In the genomic region with DNA sequence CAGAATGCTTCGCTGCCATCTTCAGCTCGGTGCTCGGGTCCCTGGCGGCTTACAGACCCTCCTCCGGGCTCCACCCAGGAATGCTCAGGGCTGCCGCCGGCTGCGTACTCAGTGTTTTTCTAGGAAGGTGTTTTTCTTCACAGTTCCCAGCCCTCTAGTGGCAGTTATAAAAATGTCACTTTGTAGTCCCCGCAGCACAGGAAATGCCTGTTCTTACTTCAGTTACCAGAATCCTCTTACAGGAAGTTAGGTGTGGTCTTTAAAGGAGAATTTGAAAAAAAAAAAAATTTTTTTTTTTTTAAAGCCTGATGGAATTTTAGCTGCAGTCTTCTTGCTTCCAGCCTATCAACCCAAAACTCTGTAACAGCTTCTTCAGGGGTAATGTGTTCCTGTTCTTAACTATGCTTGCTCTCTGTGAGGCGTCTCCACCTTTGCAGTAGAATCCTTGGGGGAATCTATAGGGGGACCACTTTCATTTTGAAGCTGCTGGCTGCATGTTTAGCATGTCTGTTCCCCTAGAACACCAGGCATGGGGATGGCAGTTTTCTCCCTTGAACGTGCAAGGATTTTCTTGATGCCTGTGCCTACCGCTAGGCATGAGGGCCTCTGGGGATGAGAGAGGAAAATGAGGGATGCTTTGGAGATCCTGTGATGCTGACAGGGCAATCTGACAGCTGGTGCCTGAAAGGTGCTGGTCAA, we compare ENCODE assay signal across 7 mouse cellular contexts. TPM values are rescaled to one million over a fixed set of nuclear protein-coding genes. Genes with fewer than 3 reads are reported as not detected.
DNase-seq lines count a peak whose midpoint lies in the region; ATAC-seq lines count a peak whose summit lies in the region.

No protein-coding gene starts in this region.

- H3K27me3 ChIP-seq in megakaryocyte, embryonic 14.5 days (replicated peaks) = no peaks in the 10 kb centered on the region

- H3K4me1 ChIP-seq in megakaryocyte, embryonic 14.5 days = no peaks in the 10 kb centered on the region

- H3K4me3 ChIP-seq in megakaryocyte, embryonic 14.5 days (replicated peaks) = peak overlapping the region; percentile 83

- no peaks in the 10 kb centered on the region for H3K9me3 ChIP-seq in megakaryocyte, embryonic 14.5 days

- ATAC-seq in common myeloid progenitor, adult 5-6 weeks (replicated peaks; ENCODE audit: low read depth, poor library complexity, severe bottlenecking) = peak; percentile 99
- peak; percentile 95 for ATAC-seq in inflammation-experienced regulatory T-cells, adult 6 months

- peak; percentile 54 to 81 for DNase-seq in adrenal gland, adult (ENCODE audit: inconsistent age in 2 of 2, low spot score in 1 of 2)
- DNase-seq in gastrocnemius, postnatal 10 days = peak; percentile 23
- peak; percentile 81 to 89 for DNase-seq in left cerebral cortex, adult 9 months (ENCODE audit: low spot score in 2 of 2)
- peak; percentile 72 for DNase-seq in right cerebral cortex, postnatal 14 days

- H3K36me3 ChIP-seq in megakaryocyte, embryonic 14.5 days (replicated peaks; ENCODE audit: low read length) = no peaks in the 10 kb centered on the region

RNA-seq across cellular contexts. Expression of a gene that starts 48.0 kb away (rescaled TPM):
- total RNA-seq in common myeloid progenitor, adult 5-6 weeks (2017) = 0.41 TPM in 1 of 2 replicates, not detected in the other
- 1 to 10 TPM; 1.2 to 1.8 TPM for total RNA-seq in gastrocnemius, postnatal 10 days (2021)
- polyA plus RNA-seq in inflammation-experienced regulatory T-cells, adult 6 months (2017; shearing (Covaris generic)) = under 1 TPM; 0.50 to 0.80 (median 0.55) TPM
- polyA plus RNA-seq in megakaryocyte, embryonic 14.5 days (2012; ENCODE audit: insufficient read depth, low replicate concordance) = not detected in 2 replicates

Comparison
In these comparisons a context has a peak if more than half of its experiments do, and no peak if none do; other contexts are left out.
1. Peak in every context shown above with its lines: DNase-seq, ATAC-seq and H3K4me3 ChIP-seq.
2. DNase-seq: peak in every context shown above with its lines; median percentile 85 in left cerebral cortex, adult 9 months; 72 in right cerebral cortex, postnatal 14 days; 68 in adrenal gland, adult; 23 in gastrocnemius, postnatal 10 days.